Mouse (Mus musculus): ENCODE measurements around the gene Fkbp2. TPM values are rescaled to one million over a fixed set of nuclear protein-coding genes. Genes with fewer than 3 reads are reported as not detected.

Fkbp2 gene
- total and polyA plus RNA-seq, 3 experiments, result 17.6 to 87.0 (median 44.6) TPM

DNA sequence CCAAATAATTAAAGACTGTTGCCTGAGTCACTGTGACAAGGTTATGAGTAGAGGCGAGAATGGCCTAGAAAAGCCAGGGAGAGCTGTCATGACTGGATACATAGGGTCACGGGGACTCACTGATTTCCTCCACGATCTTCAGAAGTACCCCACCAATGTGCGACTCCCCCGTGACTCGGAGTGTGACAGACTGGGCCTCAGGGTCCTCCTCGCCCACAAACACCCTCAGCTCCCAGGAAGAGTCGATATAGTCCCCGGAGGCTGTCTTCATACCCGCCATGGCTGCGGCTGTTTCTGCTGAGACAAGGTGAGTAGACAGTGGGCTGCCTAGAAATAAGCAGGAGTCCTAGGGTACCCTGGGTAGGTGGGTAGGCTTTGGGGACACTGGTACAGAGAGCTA, 38.2 kb upstream of the Fkbp2 start:
- DNase-seq (ENCODE audit: extremely low read depth), result no peak
- in situ Hi-C loops (cut with MboI; ENCODE audit: low pct_ligation_motif_present, low pct_unique_long_range_greater_than_20kb, low sequenced_read_pairs), result no loop called here
- Histone ChIP-seq H3K36me3 (replicated peaks in 1 of 2; ENCODE audit: control insufficient read depth in 1 of 2, insufficient read depth in 1 of 2, low read length in 1 of 2) (peaks cover 43 to 69% of the 10 kb centered on the region in 2 experiments), H3K27ac (ENCODE audit: insufficient read depth, low read depth) (peak overlapping the region; percentile 86), H3K27me3 (replicated peaks) (no peaks in the 10 kb centered on the region), H3K4me2 (ENCODE audit: insufficient read depth, low read depth, poor library complexity, severe bottlenecking) (peak overlapping the region; percentile 82), H3K9me3 (replicated peaks; ENCODE audit: low read length) (no peaks in the 10 kb centered on the region), H3K4me3 (replicated peaks in 1 of 3; ENCODE audit: low read depth in 2 of 3, low read length in 2 of 3, poor library complexity in 1 of 3) (peak overlapping the region; percentile 69 to 84 (median 76)), H3K9ac (ENCODE audit: insufficient read depth, low read depth) (peak overlapping the region; percentile 65), H3K4me1 (ENCODE audit: control insufficient read depth in 1 of 2, insufficient read depth in 2 of 2) (peaks cover 13 to 27% of the 10 kb centered on the region in 2 experiments), H3K79me2 (replicated peaks; ENCODE audit: control insufficient read depth, extremely low read depth, insufficient read depth, poor library complexity, severe bottlenecking) (peaks cover 3% of the 10 kb centered on the region; the same call in 1 of the 2 replicates)
- TF ChIP-seq USF2 (conservative IDR thresholded peaks at IDR 0.05; ENCODE audit: low read depth, low read length) (no peak), GABPA (IDR thresholded peaks at IDR 0.05; ENCODE audit: insufficient replicate concordance, low read depth, low read length) (no peak), SMC3 (IDR thresholded peaks at IDR 0.05; ENCODE audit: low read depth, low read length) (no peak), ZC3H11A (IDR thresholded peaks at IDR 0.05; ENCODE audit: low read depth, low read length) (no peak), IRF4 (IDR thresholded peaks at IDR 0.05; ENCODE audit: low read depth, low read length) (no peak), MEF2A (IDR thresholded peaks at IDR 0.05; ENCODE audit: borderline replicate concordance, low read depth, low read length) (no peak), PAX5 (IDR thresholded peaks at IDR 0.05; ENCODE audit: low read length) (no peak), CHD2 (IDR thresholded peaks at IDR 0.05; ENCODE audit: low read length) (no peak), MYC (IDR thresholded peaks at IDR 0.05; ENCODE audit: low read depth, low read length) (no peak), CHD1 (IDR thresholded peaks at IDR 0.05; ENCODE audit: low read depth, low read length) (no peak), POLR2AphosphoS2 (IDR thresholded peaks at IDR 0.05; ENCODE audit: low read depth, low read length) (no peak), HCFC1 (IDR thresholded peaks at IDR 0.05; ENCODE audit: low read depth, low read length) (no peak)
- dilution Hi-C loops (cut with MboI; ENCODE audit: extremely low pct_ligation_motif_present, extremely low pct_unique_long_range_greater_than_20kb, low sequenced_read_pairs), result no loop called here

DNA sequence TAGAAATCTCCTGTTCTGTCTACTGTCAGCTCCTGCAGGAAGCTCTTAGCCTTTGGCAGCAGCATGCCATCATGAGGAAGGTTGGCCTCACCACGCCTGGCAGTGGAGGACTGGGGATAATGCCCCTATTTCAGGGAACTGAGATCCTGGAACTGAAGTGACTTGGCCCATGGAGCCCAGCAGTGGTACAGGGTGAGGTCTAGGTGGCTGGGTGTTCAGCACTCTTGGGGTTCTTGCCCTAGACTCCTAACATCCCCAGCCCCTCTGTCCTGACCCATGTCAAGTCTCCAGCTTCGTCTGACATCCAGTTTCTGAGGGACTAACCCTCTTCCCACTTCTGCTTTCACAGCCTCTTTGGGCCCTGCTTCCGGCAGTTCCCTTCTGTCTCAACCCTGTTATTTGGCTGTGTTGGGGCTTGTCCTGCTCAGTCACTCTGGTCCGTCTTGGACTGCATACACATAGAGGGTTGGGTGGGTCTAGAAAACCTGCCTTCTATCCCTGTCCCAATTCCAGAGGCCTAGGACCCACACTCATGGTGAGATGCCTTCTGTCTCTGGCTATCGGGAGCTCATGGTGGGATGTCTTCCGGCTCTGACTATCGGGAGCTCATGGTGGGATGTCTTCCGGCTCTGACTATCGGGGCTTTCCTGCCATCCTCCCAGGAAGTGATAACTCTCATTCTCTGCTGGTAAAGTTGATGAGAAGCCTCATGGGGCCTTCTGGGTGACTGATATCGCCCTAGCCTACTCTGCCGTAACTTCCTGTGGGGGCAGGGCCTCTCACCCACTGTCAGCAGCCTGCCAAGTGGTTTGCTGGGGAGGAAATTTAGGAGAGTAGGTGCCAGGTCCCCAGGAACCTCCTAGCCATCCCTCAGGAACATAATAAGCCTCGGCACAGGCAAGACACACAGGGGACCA, 37.5 kb upstream of the Fkbp2 start:
- H3K79me2 ChIP-seq (replicated peaks; ENCODE audit: control insufficient read depth, extremely low read depth, insufficient read depth, poor library complexity, severe bottlenecking), result peaks cover 3% of the 10 kb centered on the region; the same call in 1 of the 2 replicates
- H3K4me2 ChIP-seq (ENCODE audit: insufficient read depth, low read depth, poor library complexity, severe bottlenecking), result peak overlapping the region; percentile 82
- peak; percentile 93 for DNase-seq (ENCODE audit: extremely low read depth)
- H3K9me3 ChIP-seq (replicated peaks; ENCODE audit: low read length), result no peaks in the 10 kb centered on the region
- H3K4me3 ChIP-seq (replicated peaks in 1 of 3; ENCODE audit: low read depth in 2 of 3, low read length in 2 of 3, poor library complexity in 1 of 3), result peak overlapping the region; percentile 69 to 84 (median 76)
- H3K27me3 ChIP-seq (replicated peaks), result no peaks in the 10 kb centered on the region
- in situ Hi-C loops (cut with MboI; ENCODE audit: low pct_ligation_motif_present, low pct_unique_long_range_greater_than_20kb, low sequenced_read_pairs), result no loop called here
- peaks cover 43 to 69% of the 10 kb centered on the region in 2 experiments for H3K36me3 ChIP-seq (replicated peaks in 1 of 2; ENCODE audit: control insufficient read depth in 1 of 2, insufficient read depth in 1 of 2, low read length in 1 of 2)
- H3K4me1 ChIP-seq (ENCODE audit: control insufficient read depth in 1 of 2, insufficient read depth in 2 of 2), result peaks cover 13 to 27% of the 10 kb centered on the region in 2 experiments
- peak overlapping the region; percentile 65 for H3K9ac ChIP-seq (ENCODE audit: insufficient read depth, low read depth)
- peak overlapping the region; percentile 86 for H3K27ac ChIP-seq (ENCODE audit: insufficient read depth, low read depth)
- dilution Hi-C loops (cut with MboI; ENCODE audit: extremely low pct_ligation_motif_present, extremely low pct_unique_long_range_greater_than_20kb, low sequenced_read_pairs), result no loop called here
- TF ChIP-seq MAFK (IDR thresholded peaks at IDR 0.05; ENCODE audit: insufficient replicate concordance, low read length) (0 out of 2 replicates have a peak, but pooled peaks have one; percentile 23), MAX (IDR thresholded peaks at IDR 0.05; ENCODE audit: low read length) (peak; percentile 47; the same call in 1 of the 2 replicates), ZNF384 (IDR thresholded peaks at IDR 0.05; ENCODE audit: low read depth, low read length) (no peak), CHD2 (IDR thresholded peaks at IDR 0.05; ENCODE audit: low read length) (peak; percentile 91), MXI1 (IDR thresholded peaks at IDR 0.05; ENCODE audit: low read depth, low read length) (peak; percentile 79), TBP (conservative IDR thresholded peaks at IDR 0.05; ENCODE audit: low read depth, low read length) (0 out of 2 replicates have a peak, but pooled peaks have one; percentile 32), ETS1 (conservative IDR thresholded peaks at IDR 0.05; ENCODE audit: low read depth, low read length) (peak; percentile 81), ZMIZ1 (IDR thresholded peaks at IDR 0.05; ENCODE audit: low read depth, low read length) (peak; percentile 76), CHD1 (IDR thresholded peaks at IDR 0.05; ENCODE audit: low read depth, low read length) (peak; percentile 67; the same call in 1 of the 2 replicates), EP300 (IDR thresholded peaks at IDR 0.05; ENCODE audit: low read length) (peak; percentile 83), JUND (conservative IDR thresholded peaks at IDR 0.05; ENCODE audit: low read depth, low read length) (no peak), RCOR1 (conservative IDR thresholded peaks at IDR 0.05; ENCODE audit: low read depth, low read length) (no peak; the same call in 1 of the 2 replicates), MEF2A (IDR thresholded peaks at IDR 0.05; ENCODE audit: borderline replicate concordance, low read depth, low read length) (peak; percentile 68), CTCF (conservative IDR thresholded peaks at IDR 0.05 in 1 of 2, IDR thresholded peaks at IDR 0.05 in 1 of 2; ENCODE audit: low read depth in 2 of 2, low read length in 2 of 2) (no peak), UBTF (IDR thresholded peaks at IDR 0.05; ENCODE audit: low read depth, low read length) (0 out of 2 replicates have a peak, but pooled peaks have one; percentile 49), MYC (IDR thresholded peaks at IDR 0.05; ENCODE audit: low read depth, low read length) (peak; percentile 68; the same call in 1 of the 2 replicates), POLR2AphosphoS2 (IDR thresholded peaks at IDR 0.05; ENCODE audit: low read depth, low read length) (no peak; the same call in 1 of the 2 replicates), POLR2A (IDR thresholded peaks at IDR 0.05; ENCODE audit: low read depth, low read length) (peak; percentile 70), ELF1 (IDR thresholded peaks at IDR 0.05; ENCODE audit: low read depth, low read length) (peak; percentile 85), USF1 (IDR thresholded peaks at IDR 0.05; ENCODE audit: low read depth, low read length) (no peak), BHLHE40 (IDR thresholded peaks at IDR 0.05; ENCODE audit: low read depth, low read length) (peak; percentile 57; the same call in 1 of the 2 replicates), SIN3A (IDR thresholded peaks at IDR 0.05; ENCODE audit: low read length) (peak; percentile 95; the same call in 1 of the 2 replicates), NRF1 (IDR thresholded peaks at IDR 0.05; ENCODE audit: low read depth, low read length) (no peak)

All from CH12.LX (cell line).